Mouse (Mus musculus): ENCODE results near the gene Edaradd.

GRCm38 (mm10) chr13:12559044-12559443 is 38.8 kb upstream of the Edaradd start:
- TF ChIP-seq FLI1 (IDR thresholded peaks at IDR 0.05; ENCODE audit: low read length) (no peak), GATA1 (IDR thresholded peaks at IDR 0.05; ENCODE audit: borderline replicate concordance, low read length) (no peak)

All from megakaryocyte, embryonic 14.5 days (primary cell).